Mouse (Mus musculus) left cerebral cortex, adult 9 months (tissue): ENCODE results near the gene Serpina7.

Experiments
- DNase-seq, 2 experiments: peaks; one replicate each; pipeline ENCODE4 v3.0.0; 2022; ENCODE audit warnings: low spot score in 2 of 2

The Serpina7 gene

GRCm38 (mm10) chrX:139085077-139085476, at the start of gene Serpina7:
Serpina7 (minus strand) TSS chrX:139085236.
- no peak for DNase-seq

- no peak for DNase-seq
Measured at GRCm38 (mm10) chrX:139134031-139134430, 49.0 kb upstream of the Serpina7 start.

- no peak for DNase-seq
Measured at GRCm38 (mm10) chrX:139097197-139097596, 12.2 kb upstream of the Serpina7 start.

GRCm38 (mm10) chrX:139085943-139086342, 907 bp upstream of the Serpina7 start, which contains the start of gene 4930513O06Rik:
4930513O06Rik (plus strand) TSS chrX:139086243.
- no peak for DNase-seq

- DNase-seq = no peak
Measured at GRCm38 (mm10) chrX:139078493-139078892, 6.5 kb downstream of the Serpina7 start.

- DNase-seq = no peak
Measured at GRCm38 (mm10) chrX:139064078-139064477, 21.0 kb downstream of the Serpina7 start.

- no peak for DNase-seq
Measured at GRCm38 (mm10) chrX:139053149-139053548, 31.9 kb downstream of the Serpina7 start.

GRCm38 (mm10) chrX:139051976-139052375, 33.1 kb downstream of the Serpina7 start:
- no peak for DNase-seq

- DNase-seq = no peak
Measured at GRCm38 (mm10) chrX:139041148-139041547, 43.9 kb downstream of the Serpina7 start.

GRCm38 (mm10) chrX:139039314-139039713, 45.7 kb downstream of the Serpina7 start:
- no peak for DNase-seq

- no peak for DNase-seq
Measured at GRCm38 (mm10) chrX:139037666-139038065, 47.4 kb downstream of the Serpina7 start.
